Comparison of ENCODE assay signal across 13 mouse cellular contexts in genomic region chr16:23251445-23251773, GRCm38 (mm10). TPM values are rescaled to one million over a fixed set of nuclear protein-coding genes. Genes with fewer than 3 reads are reported as not detected.
DNase-seq lines count a peak whose midpoint lies in the region; ATAC-seq and TF ChIP-seq lines count a peak whose summit lies in the region.
"Had no signal": no experiment of that assay in that cellular context is flagged by ENCODE, and none has a peak within 500 bp of the region (broad histone marks: within the 10 kb centered on the region; RNA-seq: fewer than 3 reads in every experiment).

No protein-coding gene starts in this region.

- H3K9ac ChIP-seq in lung, postnatal 0 days (replicated peaks; ENCODE audit: low read depth): no peak overlapping the region
- no peak overlapping the region for H3K9ac ChIP-seq in forebrain, embryonic 13.5 days
- no peak overlapping the region for H3K9ac ChIP-seq in hindbrain, embryonic 16.5 days (ENCODE audit: low read depth, low read length)
- peak overlapping the region; percentile 31; the same call in 1 of the 2 replicates for H3K9ac ChIP-seq in neural tube, embryonic 13.5 days
- H3K9ac ChIP-seq: limb, embryonic 12.5 days had no signal

- no peak for ATAC-seq in lung, postnatal 0 days
- peak; percentile 20; the same call in 1 of the 2 replicates for ATAC-seq in forebrain, embryonic 13.5 days
- peak; percentile 38; the same call in 1 of the 2 replicates for ATAC-seq in hindbrain, embryonic 16.5 days
- peak; percentile 48 for ATAC-seq in neural tube, embryonic 13.5 days (ENCODE audit: low read depth)

- 58% methylated on average over 2 of the region's 2 CpGs for WGBS in lung, postnatal 0 days
- 53% methylated on average over 2 of the region's 2 CpGs for WGBS in forebrain, embryonic 13.5 days
- WGBS in hindbrain, embryonic 16.5 days: 49% methylated on average over 2 of the region's 2 CpGs
- WGBS in neural tube, embryonic 13.5 days: 29% methylated on average over 2 of the region's 2 CpGs

- no peak for TF ChIP-seq EP300 in lung, postnatal 0 days (IDR thresholded peaks at IDR 0.05)

- peaks cover 6% of the 10 kb centered on the region; the same call in 1 of the 2 replicates for H3K4me1 ChIP-seq in lung, postnatal 0 days (ENCODE audit: insufficient read depth, low read depth, low read length)
- peaks cover 45% of the 10 kb centered on the region for H3K4me1 ChIP-seq in forebrain, embryonic 13.5 days
- peaks cover 11% of the 10 kb centered on the region for H3K4me1 ChIP-seq in hindbrain, embryonic 16.5 days (ENCODE audit: control insufficient read depth, insufficient read depth, low read depth, low read length)
- peaks cover 62% of the 10 kb centered on the region for H3K4me1 ChIP-seq in neural tube, embryonic 13.5 days (replicated peaks)

- TF ChIP-seq CTCF in lung, postnatal 0 days (IDR thresholded peaks at IDR 0.05): no peak

- no peaks in the 10 kb centered on the region for H3K27me3 ChIP-seq in lung, postnatal 0 days (replicated peaks; ENCODE audit: insufficient read depth, low read length)
- H3K27me3 ChIP-seq in forebrain, embryonic 13.5 days: no peaks in the 10 kb centered on the region
- H3K27me3 ChIP-seq in hindbrain, embryonic 16.5 days (replicated peaks; ENCODE audit: control insufficient read depth, insufficient read depth, low read length): no peaks in the 10 kb centered on the region
- H3K27me3 ChIP-seq in neural tube, embryonic 13.5 days: no peaks in the 10 kb centered on the region
- H3K27me3 ChIP-seq: limb, embryonic 12.5 days had no signal

- DNase-seq in lung, postnatal 0 days (ENCODE audit: low spot score): no peak
- no peak for DNase-seq in lung, adult 18-20 months
- DNase-seq in cerebellum, postnatal 10 days: no peak
- no peak for DNase-seq in frontal cortex, postnatal 14 days (ENCODE audit: low spot score in 2 of 2)
- DNase-seq in testis, postnatal 10 days (ENCODE audit: low spot score): no peak
- DNase-seq: adrenal gland, adult 2 months; lung, postnatal 14 days; right cerebral cortex, adult 18-20 months had no signal

- no peak overlapping the region for H3K4me2 ChIP-seq in lung, postnatal 0 days (replicated peaks; ENCODE audit: low read depth, low read length)
- no peak overlapping the region for H3K4me2 ChIP-seq in forebrain, embryonic 13.5 days
- H3K4me2 ChIP-seq in hindbrain, embryonic 16.5 days (ENCODE audit: low read length): no peak overlapping the region
- H3K4me2 ChIP-seq in neural tube, embryonic 13.5 days: 0 out of 2 replicates have a peak overlapping the region, but pooled peaks have one; percentile 16

- no peaks in the 10 kb centered on the region for H3K9me3 ChIP-seq in lung, postnatal 0 days (ENCODE audit: low read length)
- H3K9me3 ChIP-seq in forebrain, embryonic 13.5 days (replicated peaks): no peaks in the 10 kb centered on the region
- no peaks in the 10 kb centered on the region for H3K9me3 ChIP-seq in hindbrain, embryonic 16.5 days (ENCODE audit: control insufficient read depth, low read length)
- no peaks in the 10 kb centered on the region for H3K9me3 ChIP-seq in neural tube, embryonic 13.5 days
- H3K9me3 ChIP-seq: limb, embryonic 12.5 days had no signal

- H3K4me3 ChIP-seq in lung, postnatal 0 days (ENCODE audit: low read depth, low read length): no peak overlapping the region
- H3K4me3 ChIP-seq in forebrain, embryonic 13.5 days: no peak overlapping the region
- H3K4me3 ChIP-seq in hindbrain, embryonic 16.5 days (ENCODE audit: low read length): no peak overlapping the region
- no peak overlapping the region for H3K4me3 ChIP-seq in neural tube, embryonic 13.5 days
- H3K4me3 ChIP-seq: limb, embryonic 12.5 days had no signal

- peak overlapping the region; percentile 4; the same call in 1 of the 2 replicates for H3K27ac ChIP-seq in lung, postnatal 0 days (ENCODE audit: low read length)
- peak overlapping the region; percentile 52 for H3K27ac ChIP-seq in forebrain, embryonic 13.5 days
- no peak overlapping the region for H3K27ac ChIP-seq in hindbrain, embryonic 16.5 days (ENCODE audit: low read depth, low read length)
- peak overlapping the region; percentile 67 for H3K27ac ChIP-seq in neural tube, embryonic 13.5 days (replicated peaks)
- H3K27ac ChIP-seq: kidney, postnatal 0 days; limb, embryonic 12.5 days had no signal

- H3K36me3 ChIP-seq in lung, postnatal 0 days (ENCODE audit: insufficient read depth, low read length): no peaks in the 10 kb centered on the region
- 0 out of 2 replicates have a peak, but pooled peaks cover 3% of the 10 kb centered on the region for H3K36me3 ChIP-seq in forebrain, embryonic 13.5 days (ENCODE audit: poor library complexity, severe bottlenecking)
- no peaks in the 10 kb centered on the region for H3K36me3 ChIP-seq in hindbrain, embryonic 16.5 days (ENCODE audit: control insufficient read depth, insufficient read depth, low read length)
- no peaks in the 10 kb centered on the region for H3K36me3 ChIP-seq in neural tube, embryonic 13.5 days

RNA-seq across cellular contexts. Expression of gene St6gal1, which starts 26.9 kb away (rescaled TPM):
- polyA plus RNA-seq in lung, postnatal 0 days (2015; fragmentation: Nextera tagmentation; extraction: Ambion mirVana): 42.2 and 46.4 TPM in 2 replicates
- polyA plus RNA-seq in forebrain, embryonic 13.5 days (2015; fragmentation: Nextera tagmentation; extraction: Ambion mirVana): 37.8 and 39.5 TPM in 2 replicates
- 18.4 and 22.6 TPM in 2 replicates for polyA plus RNA-seq in hindbrain, embryonic 16.5 days (2015; fragmentation: Nextera tagmentation; extraction: Ambion mirVana)
- 34.7 and 40.6 TPM in 2 replicates for polyA plus RNA-seq in neural tube, embryonic 13.5 days (2015; fragmentation: Nextera tagmentation; extraction: Ambion mirVana)
